Mouse (Mus musculus) cerebellum, adult 2 months (tissue): ENCODE measurements at regions not wholly inside any gene's neighbourhood (a gene's known extent, or its start where the extent isn't known, plus 50 kb on each side); places are given as distances from the start of the nearest gene placed in this dataset.

Experiments
- DNase-seq, 2 experiments: peaks; one replicate each; pipeline ENCODE4 v3.0.0; 2021
- H3K27ac ChIP-seq: fragments of 200-500 bp; 2 replicates; pipeline ENCODE4 v1.5.1; 2012; ENCODE audit warnings: low read length, control low read depth, inconsistent platforms; ENCODE audit not compliant: insufficient read depth
- H3K27me3 ChIP-seq: fragments of 200-500 bp; 2 replicates; pipeline ENCODE4 v1.6.1; 2012; ENCODE audit warnings: inconsistent platforms, mild to moderate bottlenecking, low read length, moderate library complexity; ENCODE audit not compliant: control insufficient read depth, insufficient read depth
- H3K4me1 ChIP-seq: fragments of 200-500 bp; 2 replicates; pipeline ENCODE4 v1.6.1; 2011; ENCODE audit warnings: low read length; ENCODE audit not compliant: control insufficient read depth, insufficient read depth
- H3K4me3 ChIP-seq: fragments of 200-500 bp; replicated peaks from 2 replicates; pipeline ENCODE3; 2011; ENCODE audit warnings: mild to moderate bottlenecking, low read depth, low read length, control low read depth; ENCODE audit not compliant: insufficient read depth
- CTCF ChIP-seq: fragments of 200-500 bp; IDR thresholded peaks from 2 replicates; pipeline ENCODE4 v1.5.1; 2011; ENCODE audit warnings: low read depth, mild to moderate bottlenecking, control low read depth, low read length, moderate library complexity, borderline replicate concordance; ENCODE audit not compliant: insufficient read depth
- POLR2A ChIP-seq: fragments of 200-500 bp; IDR thresholded peaks from 2 replicates; pipeline ENCODE4 v1.6.1; 2011; ENCODE audit warnings: low read length, control low read depth, borderline replicate concordance; ENCODE audit not compliant: insufficient read depth
- WGBS: fragments of 180-500 bp; shearing (Covaris S2); methylation state at CpG from one replicate; pipeline ENCODE4 v1.1.7; 2018; 5-methylcytosine and 5-hydroxymethylcytosine counted together

- DNase-seq: peak; percentile 8 to 17
- no peak overlapping the region for H3K4me3 ChIP-seq
- no peaks in the 10 kb centered on the region for H3K27me3 ChIP-seq
- no peak for TF ChIP-seq CTCF
- TF ChIP-seq POLR2A: no peak
- no peak overlapping the region for H3K27ac ChIP-seq
- WGBS: 28% methylated on average over 5 of the region's 5 CpGs
- H3K4me1 ChIP-seq: peaks cover 6% of the 10 kb centered on the region
Observed at GRCm38 (mm10) chr5:133156115-133156857, 613.1 kb upstream of the Auts2 start.

- no peak for DNase-seq
- no peaks in the 10 kb centered on the region for H3K4me1 ChIP-seq
- no peak overlapping the region for H3K4me3 ChIP-seq
- TF ChIP-seq POLR2A: no peak
- no peak for TF ChIP-seq CTCF
- no peaks in the 10 kb centered on the region for H3K27me3 ChIP-seq
- no peak overlapping the region for H3K27ac ChIP-seq
Observed at GRCm38 (mm10) chr5:133145996-133146395, 602.9 kb upstream of the Auts2 start.

- WGBS: 96% methylated on average over 1 of the region's 1 CpGs
- Histone ChIP-seq H3K4me1 (no peaks in the 10 kb centered on the region), H3K27ac (no peak overlapping the region), H3K27me3 (no peaks in the 10 kb centered on the region), H3K4me3 (no peak overlapping the region)
- no peak for DNase-seq
- no peak for TF ChIP-seq CTCF
- no peak for TF ChIP-seq POLR2A
Observed at GRCm38 (mm10) chr5:133143679-133144078, 600.5 kb upstream of the Auts2 start.

DNA sequence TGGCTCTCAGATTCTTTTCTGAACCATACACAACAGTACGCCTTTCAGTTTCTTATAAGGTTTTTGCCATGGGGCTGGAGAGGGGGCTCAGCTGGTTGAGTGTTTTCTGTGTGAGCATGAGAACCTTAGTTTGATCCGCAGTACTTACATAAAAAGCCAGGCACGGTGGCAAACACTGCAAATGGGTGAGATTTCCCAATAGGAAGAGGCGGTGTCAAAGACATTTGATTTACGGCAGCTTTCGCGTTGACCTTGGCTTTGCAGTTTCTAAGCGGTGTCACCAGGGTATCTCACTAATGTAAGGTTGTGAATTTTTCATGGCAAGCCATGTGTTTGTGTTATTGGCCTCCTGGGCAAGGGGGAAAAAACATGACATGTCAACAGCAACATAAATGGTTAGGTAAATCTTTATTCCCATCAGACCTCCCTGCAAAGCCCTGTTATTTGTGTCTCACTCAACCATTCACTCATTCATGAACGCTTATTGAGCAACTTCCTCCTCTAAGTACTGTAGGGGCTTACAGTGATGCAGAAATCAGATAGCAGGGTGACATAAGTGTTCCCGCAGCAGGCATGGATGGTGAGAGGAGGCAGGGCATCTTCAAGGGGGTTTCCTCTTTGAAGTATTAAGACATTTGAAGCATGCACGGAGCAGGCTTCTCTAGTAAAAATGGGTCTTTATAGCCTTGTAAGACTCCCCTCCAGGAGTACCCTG, 599.4 kb upstream of the Auts2 start:
- WGBS: 89% methylated on average over 11 of the region's 11 CpGs
- Histone ChIP-seq H3K27me3 (no peaks in the 10 kb centered on the region), H3K27ac (no peak overlapping the region), H3K4me3 (no peak overlapping the region), H3K4me1 (no peaks in the 10 kb centered on the region)
- TF ChIP-seq CTCF (no peak), POLR2A (no peak)
- no peak for DNase-seq

DNA sequence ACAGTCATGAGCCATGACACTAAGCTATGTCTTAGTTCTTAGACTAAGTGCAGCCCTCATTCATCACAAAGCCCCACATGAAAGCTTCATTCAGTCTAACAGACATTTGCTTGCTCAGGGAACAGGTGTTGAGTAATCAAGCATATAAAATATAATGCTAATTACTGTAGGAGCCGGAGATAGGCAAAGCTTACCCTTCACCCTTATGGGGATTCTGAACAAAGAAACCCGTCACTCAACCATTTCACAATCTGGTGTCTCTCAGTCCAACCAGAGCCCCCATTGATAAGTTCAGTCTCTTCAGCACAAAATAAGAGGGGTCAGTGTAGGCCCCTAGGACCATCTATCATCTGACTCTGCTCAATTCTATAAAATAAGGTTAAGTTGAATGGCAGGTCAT, 587.9 kb upstream of the Auts2 start:
- Histone ChIP-seq H3K4me1 (no peaks in the 10 kb centered on the region), H3K27ac (no peak overlapping the region), H3K27me3 (no peaks in the 10 kb centered on the region), H3K4me3 (no peak overlapping the region)
- DNase-seq: no peak
- TF ChIP-seq CTCF (no peak), POLR2A (no peak)
- 64% methylated on average over 2 of the region's 2 CpGs for WGBS

DNA sequence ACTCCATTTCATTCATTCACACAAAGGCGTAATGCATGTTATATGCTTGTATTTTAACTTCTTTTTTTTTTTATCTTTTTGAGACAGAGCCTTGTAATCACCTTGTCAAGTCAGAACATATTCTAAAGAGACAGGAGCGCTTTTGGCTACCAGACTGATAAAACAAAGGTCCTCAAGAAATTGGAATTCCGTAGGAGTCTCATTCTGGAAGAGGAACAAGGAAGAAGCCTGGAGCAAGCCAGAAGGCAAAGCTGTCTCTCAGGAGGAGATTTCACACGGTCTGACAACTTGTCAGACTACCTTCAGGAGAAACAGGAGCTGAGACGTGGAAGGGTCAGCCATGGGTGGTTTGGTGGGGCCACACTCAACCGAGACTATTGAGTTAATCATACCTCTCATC, 587.2 kb upstream of the Auts2 start:
- no peak for TF ChIP-seq CTCF
- TF ChIP-seq POLR2A: no peak
- no peak overlapping the region for H3K27ac ChIP-seq
- no peaks in the 10 kb centered on the region for H3K27me3 ChIP-seq
- no peak overlapping the region for H3K4me3 ChIP-seq
- DNase-seq: no peak
- WGBS: 69% methylated on average over 6 of the region's 6 CpGs
- H3K4me1 ChIP-seq: no peaks in the 10 kb centered on the region

DNA sequence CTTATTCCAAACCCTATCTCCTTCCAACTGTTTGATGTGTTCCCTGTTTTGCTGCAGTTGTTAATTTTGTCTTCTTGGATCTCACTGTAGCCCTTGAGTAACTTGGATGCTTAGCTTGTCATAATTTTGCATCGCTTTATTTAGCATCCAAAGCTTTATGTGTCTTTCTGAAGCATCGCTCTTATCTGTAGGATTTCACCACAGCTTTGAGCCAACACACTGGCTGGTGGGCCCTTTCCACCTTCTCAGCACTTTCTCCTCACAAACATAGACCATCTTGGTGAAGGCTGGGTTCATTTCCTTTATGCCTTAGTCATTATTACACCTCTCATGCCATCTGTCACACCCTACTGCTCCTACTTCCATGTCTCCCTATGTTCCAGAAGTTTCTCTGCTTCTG, 581.1 kb upstream of the Auts2 start:
- no peak overlapping the region for H3K27ac ChIP-seq
- no peaks in the 10 kb centered on the region; the same call in 1 of the 2 replicates for H3K27me3 ChIP-seq
- no peaks in the 10 kb centered on the region for H3K4me1 ChIP-seq
- no peak for TF ChIP-seq CTCF
- no peak for TF ChIP-seq POLR2A
- no peak overlapping the region for H3K4me3 ChIP-seq
- no peak for DNase-seq
- WGBS: 95% methylated on average over 2 of the region's 2 CpGs

DNA sequence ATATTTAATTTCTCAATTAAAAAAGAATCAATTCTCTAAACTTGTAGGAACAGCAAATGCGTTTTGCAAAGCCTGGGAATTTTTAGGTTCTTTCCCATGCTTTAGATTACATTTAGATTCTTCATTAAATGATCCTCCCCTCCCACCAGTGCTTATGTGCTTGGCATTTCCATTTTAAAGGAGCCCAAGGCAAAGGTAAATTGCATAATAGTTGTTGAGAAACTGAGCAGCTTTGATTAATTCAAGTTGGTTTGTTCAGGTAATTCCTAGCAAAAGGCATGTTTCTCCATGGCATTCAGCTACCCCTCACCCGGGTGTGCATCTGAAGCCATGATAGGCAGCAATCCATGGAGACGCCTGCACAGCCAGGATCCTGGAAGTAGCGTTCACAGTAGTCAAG, 570.8 kb upstream of the Auts2 start:
- no peaks in the 10 kb centered on the region for H3K4me1 ChIP-seq
- 94% methylated on average over 4 of the region's 4 CpGs for WGBS
- no peak for DNase-seq
- TF ChIP-seq POLR2A: no peak
- no peak for TF ChIP-seq CTCF
- no peak overlapping the region for H3K4me3 ChIP-seq
- H3K27me3 ChIP-seq: no peaks in the 10 kb centered on the region
- H3K27ac ChIP-seq: no peak overlapping the region
